Mouse (Mus musculus): ENCODE measurements at regions not wholly inside any gene's neighbourhood (a gene's known extent, or its start where the extent isn't known, plus 50 kb on each side); places are given as distances from the start of the nearest gene placed in this dataset.

GRCm38 (mm10) chr14:48942882-48943281 lies 123.0 kb upstream of the Ap5m1 start:
- DNase-seq (ENCODE audit: low spot score) = no peak
- H3K4me1 ChIP-seq (replicated peaks) = no peaks in the 10 kb centered on the region

GRCm38 (mm10) chr14:48930886-48931285 lies 135.0 kb upstream of the Ap5m1 start:
- no peak for DNase-seq (ENCODE audit: low spot score)
- H3K9me3 ChIP-seq = no peaks in the 10 kb centered on the region
- no peak overlapping the region for H3K4me3 ChIP-seq
- WGBS = 90% methylated on average over 9 of the region's 9 CpGs
- no peaks in the 10 kb centered on the region for H3K27me3 ChIP-seq (ENCODE audit: insufficient read depth, poor library complexity, severe bottlenecking)
- no peak overlapping the region for H3K27ac ChIP-seq
- no peaks in the 10 kb centered on the region for H3K4me1 ChIP-seq (replicated peaks)
- H3K36me3 ChIP-seq = no peaks in the 10 kb centered on the region

More at GRCm38 (mm10) chr14:48942882-48943281, 123.0 kb upstream of the Ap5m1 start:
- H3K27ac ChIP-seq = no peak overlapping the region
- WGBS = 57% methylated on average over 10 of the region's 10 CpGs
- no peak overlapping the region for H3K4me3 ChIP-seq
- no peaks in the 10 kb centered on the region for H3K9me3 ChIP-seq
- H3K36me3 ChIP-seq = no peaks in the 10 kb centered on the region
- H3K27me3 ChIP-seq (ENCODE audit: insufficient read depth, poor library complexity, severe bottlenecking) = no peaks in the 10 kb centered on the region

- Histone ChIP-seq H3K27ac (no peak overlapping the region), H3K4me3 (no peak overlapping the region), H3K4me1 (replicated peaks) (no peaks in the 10 kb centered on the region), H3K27me3 (ENCODE audit: insufficient read depth, poor library complexity, severe bottlenecking) (no peaks in the 10 kb centered on the region), H3K36me3 (no peaks in the 10 kb centered on the region), H3K9me3 (no peaks in the 10 kb centered on the region)
- 69% methylated on average over 1 of the region's 1 CpGs for WGBS
- DNase-seq (ENCODE audit: low spot score) = no peak
Observed at GRCm38 (mm10) chr14:48925870-48926269, 140.0 kb upstream of the Ap5m1 start.

- Histone ChIP-seq H3K4me1 (replicated peaks) (no peaks in the 10 kb centered on the region; the same call in 1 of the 2 replicates), H3K27me3 (ENCODE audit: insufficient read depth, poor library complexity, severe bottlenecking) (no peaks in the 10 kb centered on the region), H3K27ac (no peak overlapping the region), H3K4me3 (no peak overlapping the region), H3K36me3 (no peaks in the 10 kb centered on the region), H3K9me3 (no peaks in the 10 kb centered on the region)
- DNase-seq (ENCODE audit: low spot score) = no peak
- WGBS = 88% methylated on average over 13 of the region's 13 CpGs
Observed at GRCm38 (mm10) chr14:48909420-48909819, 156.5 kb upstream of the Ap5m1 start.

- Histone ChIP-seq H3K4me3 (no peak overlapping the region), H3K27ac (no peak overlapping the region), H3K27me3 (ENCODE audit: insufficient read depth, poor library complexity, severe bottlenecking) (no peaks in the 10 kb centered on the region), H3K4me1 (replicated peaks) (peaks cover 4% of the 10 kb centered on the region; the same call in 1 of the 2 replicates), H3K9me3 (no peaks in the 10 kb centered on the region), H3K36me3 (no peaks in the 10 kb centered on the region)
- 81% methylated on average over 14 of the region's 14 CpGs for WGBS
- DNase-seq (ENCODE audit: low spot score) = no peak
Observed at GRCm38 (mm10) chr14:48907991-48908698, 157.8 kb upstream of the Ap5m1 start.

GRCm38 (mm10) chr14:48907403-48907973 lies 158.4 kb upstream of the Ap5m1 start:
- no peak overlapping the region for H3K27ac ChIP-seq
- H3K36me3 ChIP-seq = no peaks in the 10 kb centered on the region
- H3K27me3 ChIP-seq (ENCODE audit: insufficient read depth, poor library complexity, severe bottlenecking) = no peaks in the 10 kb centered on the region
- no peak overlapping the region for H3K4me3 ChIP-seq
- H3K4me1 ChIP-seq (replicated peaks) = peaks cover 4% of the 10 kb centered on the region; the same call in 1 of the 2 replicates
- no peaks in the 10 kb centered on the region for H3K9me3 ChIP-seq
- DNase-seq (ENCODE audit: low spot score) = no peak
- WGBS = 79% methylated on average over 6 of the region's 6 CpGs

- Histone ChIP-seq H3K4me3 (no peak overlapping the region), H3K27me3 (ENCODE audit: insufficient read depth, poor library complexity, severe bottlenecking) (no peaks in the 10 kb centered on the region), H3K36me3 (no peaks in the 10 kb centered on the region), H3K4me1 (replicated peaks) (peaks cover 4% of the 10 kb centered on the region; the same call in 1 of the 2 replicates), H3K27ac (no peak overlapping the region), H3K9me3 (no peaks in the 10 kb centered on the region)
- 95% methylated on average over 1 of the region's 1 CpGs for WGBS
- no peak for DNase-seq (ENCODE audit: low spot score)
Observed at GRCm38 (mm10) chr14:48906956-48907355, 158.9 kb upstream of the Ap5m1 start.

- Histone ChIP-seq H3K36me3 (no peaks in the 10 kb centered on the region), H3K27me3 (ENCODE audit: insufficient read depth, poor library complexity, severe bottlenecking) (no peaks in the 10 kb centered on the region), H3K4me3 (no peak overlapping the region), H3K4me1 (replicated peaks) (peaks cover 4% of the 10 kb centered on the region; the same call in 1 of the 2 replicates), H3K9me3 (no peaks in the 10 kb centered on the region), H3K27ac (no peak overlapping the region)
- DNase-seq (ENCODE audit: low spot score) = no peak
- 86% methylated on average over 1 of the region's 1 CpGs for WGBS
Observed at GRCm38 (mm10) chr14:48904576-48904975, 161.3 kb upstream of the Ap5m1 start.

- DNase-seq (ENCODE audit: low spot score) = no peak
- 44% methylated on average over 5 of the region's 5 CpGs for WGBS
- H3K36me3 ChIP-seq = no peaks in the 10 kb centered on the region
- H3K4me1 ChIP-seq (replicated peaks) = peaks cover 4% of the 10 kb centered on the region; the same call in 1 of the 2 replicates
- H3K27me3 ChIP-seq (ENCODE audit: insufficient read depth, poor library complexity, severe bottlenecking) = no peaks in the 10 kb centered on the region
- H3K4me3 ChIP-seq = no peak overlapping the region
- H3K27ac ChIP-seq = no peak overlapping the region
- H3K9me3 ChIP-seq = no peaks in the 10 kb centered on the region
Observed at GRCm38 (mm10) chr14:48903526-48903925, 162.4 kb upstream of the Ap5m1 start.

GRCm38 (mm10) chr14:48900201-48900600 lies 165.7 kb upstream of the Ap5m1 start:
- Histone ChIP-seq H3K27me3 (ENCODE audit: insufficient read depth, poor library complexity, severe bottlenecking) (0 out of 2 replicates have a peak, but pooled peaks cover 2% of the 10 kb centered on the region), H3K36me3 (no peaks in the 10 kb centered on the region), H3K4me1 (replicated peaks) (0 out of 2 replicates have a peak, but pooled peaks cover 4% of the 10 kb centered on the region), H3K27ac (no peak overlapping the region), H3K4me3 (no peak overlapping the region), H3K9me3 (peaks cover 3% of the 10 kb centered on the region; the same call in 1 of the 2 replicates)
- DNase-seq (ENCODE audit: low spot score) = no peak
- WGBS = 92% methylated on average over 1 of the region's 1 CpGs

GRCm38 (mm10) chr14:48897140-48897539 lies 168.8 kb upstream of the Ap5m1 start:
- DNase-seq (ENCODE audit: low spot score) = no peak
- Histone ChIP-seq H3K27ac (no peak overlapping the region), H3K4me3 (no peak overlapping the region), H3K4me1 (replicated peaks) (no peaks in the 10 kb centered on the region), H3K36me3 (no peaks in the 10 kb centered on the region), H3K9me3 (peaks cover 3% of the 10 kb centered on the region; the same call in 1 of the 2 replicates), H3K27me3 (ENCODE audit: insufficient read depth, poor library complexity, severe bottlenecking) (0 out of 2 replicates have a peak, but pooled peaks cover 6% of the 10 kb centered on the region)
- 92% methylated on average over 5 of the region's 5 CpGs for WGBS

- no peaks in the 10 kb centered on the region for H3K4me1 ChIP-seq (replicated peaks)
- no peak overlapping the region for H3K4me3 ChIP-seq
- DNase-seq (ENCODE audit: low spot score) = no peak
- no peaks in the 10 kb centered on the region for H3K36me3 ChIP-seq
- 94% methylated on average over 7 of the region's 7 CpGs for WGBS
- H3K27ac ChIP-seq = no peak overlapping the region
- 0 out of 2 replicates have a peak, but pooled peaks cover 6% of the 10 kb centered on the region for H3K27me3 ChIP-seq (ENCODE audit: insufficient read depth, poor library complexity, severe bottlenecking)
- peaks cover 3% of the 10 kb centered on the region; the same call in 1 of the 2 replicates for H3K9me3 ChIP-seq
Observed at GRCm38 (mm10) chr14:48896235-48896634, 169.7 kb upstream of the Ap5m1 start.

GRCm38 (mm10) chr14:48891216-48891615 lies 174.7 kb upstream of the Ap5m1 start:
- WGBS = 78% methylated on average over 9 of the region's 9 CpGs
- H3K4me3 ChIP-seq = no peak overlapping the region
- no peaks in the 10 kb centered on the region for H3K4me1 ChIP-seq (replicated peaks)
- no peak overlapping the region for H3K27ac ChIP-seq
- DNase-seq (ENCODE audit: low spot score) = no peak
- no peaks in the 10 kb centered on the region for H3K36me3 ChIP-seq
- peaks cover 18% of the 10 kb centered on the region for H3K27me3 ChIP-seq (ENCODE audit: insufficient read depth, poor library complexity, severe bottlenecking)
- H3K9me3 ChIP-seq = no peaks in the 10 kb centered on the region

All from hindbrain, embryonic 10.5 days (tissue).